Mouse (Mus musculus): ENCODE data around the gene Hoxc8. TPM values are rescaled to one million over a fixed set of nuclear protein-coding genes. Genes with fewer than 3 reads are reported as not detected.

The Hoxc8 gene
- total RNA-seq, 2 experiments from 2014 or later: not detected

DNA sequence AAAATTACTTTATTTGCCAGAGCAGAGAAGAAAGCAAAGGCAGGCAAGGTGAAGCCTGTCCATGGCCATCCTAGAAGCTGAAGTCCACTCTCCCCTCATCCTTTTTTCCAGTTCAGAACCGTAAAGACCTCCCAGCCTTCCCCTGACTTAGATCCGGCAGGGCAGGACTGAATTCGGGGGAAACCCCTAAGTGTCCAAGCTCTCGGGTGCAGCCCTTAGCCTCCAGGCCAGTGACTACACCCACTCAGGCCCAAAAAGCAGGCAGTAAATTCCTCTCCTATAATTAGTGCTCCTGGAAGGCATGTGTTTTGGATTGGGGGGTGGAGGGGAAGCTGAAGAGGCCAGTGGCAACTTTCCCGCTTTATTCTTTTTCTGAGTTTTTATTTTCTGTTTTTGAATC lies 15.4 kb downstream of the Hoxc8 start:
- intact Hi-C loops (cut with DNase I): no loop called here
- no peak overlapping the region for H3K27ac ChIP-seq
- no peak for TF ChIP-seq CTCF (IDR thresholded peaks at IDR 0.05)
- H3K4me3 ChIP-seq: no peak overlapping the region
- no peak for DNase-seq (ENCODE audit: extremely low spot score in 1 of 2, low spot score in 2 of 2)

DNA sequence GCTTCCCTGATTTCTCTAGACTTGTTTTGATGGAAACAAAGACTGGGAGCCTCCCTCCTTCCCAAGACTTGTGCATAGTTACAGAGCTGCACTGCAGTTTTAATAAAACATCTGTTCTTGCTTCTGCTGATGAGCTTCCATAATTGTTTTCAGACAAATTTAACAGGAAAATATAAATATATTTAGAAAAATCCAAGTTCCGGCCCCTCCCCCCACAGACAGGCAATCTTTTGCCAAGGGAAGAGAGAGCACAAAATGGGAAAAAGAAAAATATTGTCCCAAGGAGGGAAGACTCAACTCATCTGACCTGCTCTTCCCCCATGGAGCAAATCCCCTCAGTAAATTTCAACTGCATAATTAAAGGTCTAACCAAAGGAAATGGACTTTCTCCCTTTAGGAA lies 15.9 kb downstream of the Hoxc8 start:
- no peak for DNase-seq (ENCODE audit: extremely low spot score in 1 of 2, low spot score in 2 of 2)
- intact Hi-C loops (cut with DNase I): no loop called here
- no peak overlapping the region for H3K27ac ChIP-seq
- no peak for TF ChIP-seq CTCF (IDR thresholded peaks at IDR 0.05)
- no peak overlapping the region for H3K4me3 ChIP-seq

- intact Hi-C loops (cut with DNase I): loop anchor here (5.0 to 10.0 kb wide), 2 partner anchors 113 to 305 kb away; partner anchors contain the start of gene Gpr84
- H3K4me3 ChIP-seq: no peak overlapping the region
Measured at GRCm38 (mm10) chr15:103009265-103010111, 19.1 kb downstream of the Hoxc8 start.

GRCm38 (mm10) chr15:103010112-103010846 lies 19.9 kb downstream of the Hoxc8 start:
- H3K27ac ChIP-seq: no peak overlapping the region
- intact Hi-C loops (cut with DNase I): loop anchor here (5.0 to 10.0 kb wide), 2 partner anchors 112 to 305 kb away; partner anchors contain the start of gene Gpr84

More at GRCm38 (mm10) chr15:103009265-103010111, 19.1 kb downstream of the Hoxc8 start:
- no peak overlapping the region for H3K27ac ChIP-seq
- no peak for TF ChIP-seq CTCF (IDR thresholded peaks at IDR 0.05)
- DNase-seq (ENCODE audit: extremely low spot score in 1 of 2, low spot score in 2 of 2): no peak

GRCm38 (mm10) chr15:103010847-103011555 lies 20.6 kb downstream of the Hoxc8 start:
- DNase-seq (ENCODE audit: extremely low spot score in 1 of 2, low spot score in 2 of 2): no peak
- Histone ChIP-seq H3K27ac (no peak overlapping the region), H3K4me3 (no peak overlapping the region)
- intact Hi-C loops (cut with DNase I): loop anchor here (5.0 to 10.0 kb wide), 2 partner anchors 111 to 304 kb away; partner anchors contain the start of gene Gpr84
- no peak for TF ChIP-seq CTCF (IDR thresholded peaks at IDR 0.05)

More at GRCm38 (mm10) chr15:103010112-103010846, 19.9 kb downstream of the Hoxc8 start:
- H3K4me3 ChIP-seq: no peak overlapping the region
- TF ChIP-seq CTCF (IDR thresholded peaks at IDR 0.05): no peak
- DNase-seq (ENCODE audit: extremely low spot score in 1 of 2, low spot score in 2 of 2): no peak

DNA sequence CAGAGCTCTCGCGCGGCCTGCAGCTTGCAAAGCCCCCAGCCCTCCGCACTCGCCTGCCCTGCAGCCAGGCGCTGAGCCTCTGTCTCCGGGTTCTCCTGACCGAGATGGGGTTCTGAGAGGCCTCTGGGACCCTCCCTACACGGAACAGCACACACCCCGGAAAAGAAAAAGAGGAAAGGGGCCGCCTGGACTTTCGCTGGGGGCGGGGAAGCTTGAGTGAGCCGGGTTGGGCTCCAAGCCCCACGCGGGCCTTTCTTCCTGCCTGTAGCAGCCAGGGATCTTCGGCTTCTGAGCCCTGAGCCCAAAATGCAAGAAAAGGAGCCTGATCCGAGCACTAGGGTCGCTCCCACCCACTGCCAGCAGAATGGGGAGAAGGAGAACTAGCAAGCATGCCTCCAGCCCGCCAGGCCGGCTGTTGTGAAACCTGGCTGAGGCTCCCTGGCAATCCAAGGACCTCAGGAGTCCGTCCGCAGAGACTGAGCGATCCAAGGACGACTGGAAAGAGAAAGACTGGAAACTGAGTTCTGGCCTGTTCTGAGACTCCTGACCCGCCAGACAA lies 21.6 kb downstream of the Hoxc8 start:
- no peak overlapping the region for H3K4me3 ChIP-seq
- intact Hi-C loops (cut with DNase I): loop anchor here (5.0 to 10.0 kb wide), 2 partner anchors 110 to 303 kb away; partner anchors contain the start of gene Gpr84
- TF ChIP-seq CTCF (IDR thresholded peaks at IDR 0.05): no peak
- no peak for DNase-seq (ENCODE audit: extremely low spot score in 1 of 2, low spot score in 2 of 2)
- no peak overlapping the region for H3K27ac ChIP-seq

DNA sequence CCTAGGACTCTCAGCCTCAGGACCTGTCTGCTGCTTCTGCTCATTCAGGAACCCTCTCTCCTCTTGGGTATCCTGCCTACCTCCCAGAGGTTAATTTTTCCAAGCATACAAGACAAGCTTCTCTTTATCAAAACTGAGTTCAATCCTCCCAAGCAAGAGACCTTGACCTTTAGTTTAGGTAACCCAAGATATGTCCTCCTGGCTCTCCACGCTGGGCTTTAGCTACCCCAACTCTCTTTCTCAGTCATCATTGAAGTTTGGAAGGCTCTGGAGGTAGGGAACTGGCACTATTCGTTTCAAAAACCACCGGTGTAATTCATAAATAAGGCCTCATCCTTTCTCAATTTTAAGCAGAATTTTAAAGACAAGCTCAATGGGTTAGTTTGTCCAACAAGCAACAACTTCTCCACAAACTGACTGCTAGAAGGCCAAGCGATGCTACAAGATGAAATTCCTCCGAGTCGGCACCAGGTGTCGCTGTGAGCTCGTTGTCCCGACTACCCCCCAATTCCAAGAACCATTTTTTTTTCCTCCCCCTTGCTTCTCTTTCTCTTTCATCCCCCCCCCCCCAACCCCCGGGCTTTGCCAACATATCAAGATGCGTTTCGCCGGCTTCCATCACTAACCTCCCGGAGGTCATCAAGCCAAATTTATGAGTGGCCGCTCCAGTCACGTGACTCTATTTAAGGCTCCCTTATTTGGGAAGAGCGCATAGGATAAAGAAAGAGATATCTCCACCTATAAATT lies 23.0 kb downstream of the Hoxc8 start:
- peak; percentile 33 to 49 for DNase-seq (ENCODE audit: extremely low spot score in 1 of 2, low spot score in 2 of 2)
- TF ChIP-seq CTCF (IDR thresholded peaks at IDR 0.05): peak; percentile 77
- Histone ChIP-seq H3K27ac (no peak overlapping the region), H3K4me3 (no peak overlapping the region)
- intact Hi-C loops (cut with DNase I): loop anchor here (1.0 to 10.0 kb wide), 3 partner anchors 109 to 301 kb away; partner anchors contain the start of gene Gpr84

GRCm38 (mm10) chr15:103014166-103015008 lies 24.0 kb downstream of the Hoxc8 start:
- TF ChIP-seq CTCF (IDR thresholded peaks at IDR 0.05): no peak
- DNase-seq (ENCODE audit: extremely low spot score in 1 of 2, low spot score in 2 of 2): no peak
- H3K4me3 ChIP-seq: no peak overlapping the region
- intact Hi-C loops (cut with DNase I): loop anchor here (5.0 to 10.0 kb wide), 2 partner anchors 108 to 300 kb away; partner anchors contain the start of gene Gpr84
- H3K27ac ChIP-seq: no peak overlapping the region

- DNase-seq (ENCODE audit: extremely low spot score in 1 of 2, low spot score in 2 of 2): no peak
- intact Hi-C loops (cut with DNase I): loop anchor here (10.0 kb wide), 1 partner anchor 300 kb away; the partner anchor contains the start of gene Gpr84
- Histone ChIP-seq H3K27ac (no peak overlapping the region), H3K4me3 (no peak overlapping the region)
- no peak for TF ChIP-seq CTCF (IDR thresholded peaks at IDR 0.05)
Measured at GRCm38 (mm10) chr15:103015009-103015399, 24.6 kb downstream of the Hoxc8 start.

Measured in left cerebral cortex, adult 2 months (tissue).